Mouse (Mus musculus): ENCODE measurements around the gene Stk25. TPM values are rescaled to one million over a fixed set of nuclear protein-coding genes. Genes with fewer than 3 reads are reported as not detected.

Gene Stk25
- total RNA-seq, 2 experiments from 2014 or later = 382 to 402 TPM

DNA sequence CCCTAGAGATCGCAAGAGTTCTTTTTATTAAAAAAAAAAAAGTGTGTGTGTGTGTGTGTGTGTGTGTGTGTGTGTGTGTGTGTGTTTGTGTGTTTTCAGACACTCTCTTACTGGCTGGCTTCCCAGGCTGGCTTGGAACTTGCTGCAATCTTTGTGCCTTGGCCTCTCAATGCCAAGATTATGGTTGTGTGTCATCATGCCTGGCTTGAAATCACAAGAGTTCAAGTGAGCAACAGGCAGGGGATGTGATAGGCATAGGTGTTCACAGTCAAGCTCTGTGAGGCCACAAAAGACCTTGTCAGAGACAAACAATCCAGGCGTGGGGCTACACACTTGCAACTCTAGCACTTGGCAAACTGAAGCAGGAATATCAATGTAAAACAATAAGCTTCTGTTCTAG is 19.9 kb upstream of the Stk25 start:
- intact Hi-C loops (cut with DNase I) = no loop called here

DNA sequence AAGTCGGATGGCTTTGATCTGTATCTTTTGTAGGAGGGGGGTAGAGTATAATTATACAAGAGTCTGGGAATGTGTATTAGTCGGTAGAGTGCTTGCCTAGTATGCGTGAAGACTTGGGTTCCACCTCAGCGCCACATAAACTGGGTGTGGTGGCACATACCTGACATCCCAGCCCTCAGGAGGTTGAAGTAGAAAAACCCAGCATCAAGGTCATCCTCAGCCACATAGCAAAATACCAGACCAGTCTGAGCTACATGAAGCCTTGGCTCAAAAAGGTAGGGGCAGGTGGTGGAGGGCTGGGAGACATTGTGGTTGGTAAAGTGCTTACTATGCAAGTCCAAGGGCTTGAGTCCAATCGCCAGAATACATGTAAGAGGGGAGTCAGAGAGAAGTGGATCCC is 14.2 kb upstream of the Stk25 start:
- no peak for DNase-seq (ENCODE audit: low spot score in 2 of 2)
- intact Hi-C loops (cut with DNase I) = no loop called here

More for the DNA sequence above, 19.9 kb upstream of the Stk25 start:
- DNase-seq (ENCODE audit: low spot score in 2 of 2) = no peak

DNA sequence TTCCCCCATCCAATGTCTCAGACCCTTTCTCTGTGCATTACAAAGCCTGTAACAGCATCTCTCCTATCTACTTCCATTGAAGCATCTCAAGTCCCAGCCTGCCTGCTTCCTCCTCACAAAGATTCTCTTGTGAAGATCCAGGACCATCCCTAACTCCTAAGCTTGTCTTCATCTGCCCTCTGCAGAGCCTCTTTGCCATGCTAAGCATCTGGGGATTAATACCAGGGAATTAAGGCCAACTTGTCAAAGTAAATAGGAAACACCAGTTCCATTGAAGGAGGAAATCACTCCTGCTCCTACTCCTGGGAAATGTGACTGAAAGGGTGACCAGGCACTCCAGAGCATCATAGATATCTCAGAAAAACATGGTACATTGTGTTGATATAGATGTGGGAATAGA is 11.5 kb upstream of the Stk25 start:
- no peak for DNase-seq (ENCODE audit: low spot score in 2 of 2)
- intact Hi-C loops (cut with DNase I) = no loop called here

DNA sequence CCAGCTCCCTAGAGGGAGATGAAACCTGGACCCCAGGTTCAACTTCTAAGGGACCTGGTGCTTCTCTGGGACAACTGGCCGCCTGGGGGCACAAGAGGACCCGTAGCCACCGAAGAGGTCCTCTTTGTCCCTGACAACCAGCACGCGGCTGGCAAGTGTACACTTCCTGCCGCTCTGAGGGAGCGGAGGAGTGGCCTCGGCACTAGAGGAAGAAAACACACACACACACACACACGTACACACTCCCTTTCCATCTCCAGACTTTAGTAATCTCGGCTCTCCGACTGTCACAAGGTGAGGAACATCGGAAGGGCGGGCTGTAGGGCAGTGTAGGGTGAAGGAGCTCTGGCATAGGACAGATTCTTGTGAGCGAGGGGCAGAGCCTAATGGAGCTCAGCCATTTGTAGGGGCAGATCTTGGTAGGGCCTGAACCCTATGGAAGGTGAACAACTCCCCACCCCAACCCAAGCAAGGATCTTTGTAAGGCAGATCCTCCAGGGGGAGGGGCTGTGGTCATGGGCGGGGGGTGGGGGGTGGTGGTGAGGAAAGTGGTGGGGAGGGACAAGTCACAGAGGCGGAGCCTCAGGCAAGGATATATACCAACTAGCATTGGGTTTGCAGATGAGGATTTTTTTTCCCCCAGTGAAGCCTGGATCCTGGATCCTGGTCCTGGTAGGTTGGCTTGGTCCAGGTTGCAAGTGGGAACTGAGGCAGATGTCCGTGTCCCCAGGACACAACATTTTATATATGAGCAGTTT is 10.5 kb upstream of the Stk25 start:
- peak; percentile 63 to 73 for DNase-seq (ENCODE audit: low spot score in 2 of 2)
- intact Hi-C loops (cut with DNase I) = no loop called here

DNA sequence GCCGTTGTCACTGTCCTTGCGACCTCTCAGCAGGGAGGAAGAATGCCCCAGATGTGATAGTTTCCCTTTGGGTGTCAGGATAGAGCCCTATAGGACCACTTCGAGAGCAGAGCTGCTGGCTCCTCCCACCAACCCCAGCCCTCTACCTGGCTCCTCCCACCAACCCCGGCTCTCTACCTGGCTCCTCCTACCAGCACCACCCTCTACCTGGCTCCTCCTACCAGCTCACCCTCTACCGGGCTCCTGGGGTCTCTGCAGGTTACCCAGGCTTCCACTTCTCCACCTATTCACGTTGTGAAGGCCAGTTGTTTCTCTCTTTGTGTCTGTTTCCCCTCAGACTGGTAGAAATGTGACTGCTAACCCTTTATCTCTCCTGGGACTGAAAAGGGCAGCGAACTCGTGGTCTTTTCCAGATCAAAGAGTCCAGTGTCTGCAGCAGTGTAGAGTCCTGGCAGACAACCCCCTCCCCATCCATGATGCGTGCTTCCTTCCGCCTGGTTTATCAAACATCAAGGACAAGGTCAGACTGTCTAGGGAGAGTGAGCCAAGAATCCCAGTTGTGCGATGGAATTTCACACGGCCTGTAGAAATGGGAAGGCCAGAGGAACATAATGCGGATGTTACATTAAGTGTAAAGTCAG is 9.4 kb upstream of the Stk25 start:
- intact Hi-C loops (cut with DNase I) = no loop called here
- DNase-seq (ENCODE audit: low spot score in 2 of 2) = no peak

DNA sequence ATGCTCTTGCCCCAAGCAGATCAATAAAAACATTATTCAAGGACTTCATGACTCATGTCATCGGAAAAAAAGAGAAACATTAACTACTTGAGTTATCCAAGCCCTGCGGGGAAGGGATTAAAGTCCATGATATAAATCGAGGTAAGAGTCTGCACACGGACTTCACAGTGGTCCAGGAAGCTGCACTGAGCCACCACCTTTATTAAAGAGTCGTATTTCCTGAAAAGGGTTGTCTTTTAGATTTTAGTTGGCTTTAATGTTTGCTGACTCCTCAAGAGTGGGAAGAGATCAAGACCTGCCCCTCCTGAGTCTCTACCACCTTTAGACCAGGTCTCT is 1.5 kb downstream of the Stk25 start:
- no peak for DNase-seq (ENCODE audit: low spot score in 2 of 2)
- intact Hi-C loops (cut with DNase I) = no loop called here

DNA sequence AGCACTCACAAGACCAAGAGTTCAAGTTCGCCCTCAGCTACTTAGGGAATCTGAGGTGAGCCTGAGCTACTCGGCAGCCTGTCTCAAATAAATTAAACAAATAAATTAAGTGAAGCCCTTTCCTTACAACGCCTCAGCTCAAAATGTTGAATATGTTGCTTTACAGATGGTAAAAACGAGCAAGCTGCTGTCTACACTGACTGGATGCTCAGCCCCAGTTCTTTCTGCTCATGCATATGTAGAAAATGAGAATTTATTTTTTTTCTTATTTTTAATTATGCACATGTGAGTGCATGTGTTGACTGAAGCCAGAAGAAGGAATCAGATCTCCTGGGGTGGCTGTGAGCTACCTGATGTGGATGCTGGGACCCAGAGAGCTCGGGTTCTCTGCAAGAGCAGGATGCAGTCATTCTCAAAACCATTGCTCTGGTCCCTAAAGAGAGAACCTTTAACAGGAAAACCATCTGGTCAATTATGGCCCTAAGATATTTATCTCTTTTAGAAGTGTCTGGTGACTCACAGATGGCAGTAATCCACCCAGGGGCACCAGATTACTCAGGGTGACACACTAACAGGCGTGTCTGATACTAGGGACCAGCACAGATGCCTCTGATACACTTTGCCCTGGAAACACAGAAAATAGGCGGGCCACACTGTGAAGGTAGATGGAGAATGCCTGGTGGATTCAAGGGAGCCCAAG is 2.0 kb downstream of the Stk25 start:
- intact Hi-C loops (cut with DNase I) = no loop called here

DNA sequence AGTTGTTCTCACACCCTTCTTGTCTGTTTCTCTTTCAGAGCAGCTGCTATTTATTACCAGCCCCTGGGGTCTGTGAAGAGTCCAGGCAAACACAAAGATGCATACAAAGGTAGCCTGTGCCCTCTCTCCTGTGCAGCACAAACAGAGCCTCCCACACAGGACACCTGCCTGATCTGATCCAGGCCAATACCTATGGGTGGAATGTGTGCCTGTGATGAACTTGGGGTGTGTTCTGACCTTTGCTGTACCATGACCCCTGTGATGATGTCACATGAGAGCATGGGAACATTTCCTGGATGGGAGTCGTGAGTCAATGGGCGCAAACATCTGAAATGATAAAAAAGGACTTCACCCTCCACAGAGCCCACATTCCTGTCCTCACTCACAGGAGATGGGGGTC is 3.7 kb downstream of the Stk25 start:
- intact Hi-C loops (cut with DNase I) = no loop called here
- DNase-seq (ENCODE audit: low spot score in 2 of 2) = no peak

More for the DNA sequence above, 2.0 kb downstream of the Stk25 start:
- no peak for DNase-seq (ENCODE audit: low spot score in 2 of 2)

DNA sequence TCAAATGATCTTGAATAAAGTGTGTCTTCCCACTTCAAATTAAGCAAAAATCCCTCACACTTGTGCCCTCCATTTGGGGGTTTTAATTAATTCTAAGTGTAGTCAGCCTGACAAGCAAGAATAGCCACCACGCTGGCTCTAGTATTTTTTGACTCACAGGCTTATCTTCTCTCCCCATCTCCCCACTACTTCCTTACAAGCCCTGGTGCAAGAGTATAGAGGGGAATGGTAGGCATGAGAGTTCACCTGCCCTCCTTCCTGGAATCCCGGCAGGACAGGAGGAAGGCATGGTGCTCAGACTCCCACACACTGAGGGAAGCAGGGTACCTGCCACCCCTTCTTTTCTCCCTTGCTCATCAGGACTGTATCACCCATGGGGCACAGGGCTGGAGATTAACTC is 4.2 kb downstream of the Stk25 start:
- intact Hi-C loops (cut with DNase I) = no loop called here
- DNase-seq (ENCODE audit: low spot score in 2 of 2) = no peak

DNA sequence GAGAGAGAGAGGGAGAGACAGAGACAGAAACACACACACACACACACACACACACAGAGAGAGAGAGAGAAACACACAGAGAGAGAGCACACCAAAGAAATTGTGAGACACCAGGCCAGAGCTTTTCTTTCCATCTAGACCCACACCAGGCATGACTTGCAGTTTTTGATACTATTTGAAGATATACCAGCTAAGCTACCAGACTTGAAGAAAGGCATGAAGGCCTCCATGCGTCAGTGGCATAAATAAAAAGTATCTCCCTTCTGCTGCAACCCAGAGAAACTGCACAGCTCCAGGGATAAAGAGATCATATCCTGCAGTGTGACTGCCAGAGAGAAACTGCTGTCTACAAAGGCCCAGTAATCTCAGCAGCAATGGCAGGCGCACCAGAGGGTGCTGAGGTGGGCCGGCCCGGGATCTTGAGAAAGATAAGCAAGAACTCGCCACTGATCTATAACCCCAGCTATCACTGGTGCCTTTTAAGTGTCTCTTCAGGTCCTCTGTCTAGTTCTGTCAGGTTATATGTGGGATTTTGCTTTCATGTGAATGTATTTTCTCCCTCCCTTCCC is 8.8 kb downstream of the Stk25 start:
- intact Hi-C loops (cut with DNase I) = no loop called here
- no peak for DNase-seq (ENCODE audit: low spot score in 2 of 2)

DNA sequence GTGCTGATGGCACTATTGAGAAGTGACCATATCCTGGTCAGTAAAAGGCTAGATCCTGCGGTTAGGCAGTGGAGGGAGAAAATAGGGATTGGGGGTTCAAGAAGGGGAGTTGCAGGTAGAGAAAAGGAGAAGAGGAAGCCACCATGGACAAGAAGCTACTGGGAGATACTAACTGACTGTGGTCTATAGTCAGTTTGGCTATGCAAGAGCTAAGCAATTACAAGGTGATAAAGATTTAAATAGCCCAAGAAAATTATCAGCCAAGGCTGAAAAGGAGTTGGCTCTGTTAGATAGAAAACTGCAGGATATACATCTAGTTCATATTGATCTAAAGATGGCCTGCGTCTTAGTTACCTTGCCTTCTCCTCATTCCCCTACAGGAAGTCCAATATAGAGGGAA is 15.8 kb downstream of the Stk25 start:
- intact Hi-C loops (cut with DNase I) = no loop called here
- DNase-seq (ENCODE audit: low spot score in 2 of 2) = no peak

DNA sequence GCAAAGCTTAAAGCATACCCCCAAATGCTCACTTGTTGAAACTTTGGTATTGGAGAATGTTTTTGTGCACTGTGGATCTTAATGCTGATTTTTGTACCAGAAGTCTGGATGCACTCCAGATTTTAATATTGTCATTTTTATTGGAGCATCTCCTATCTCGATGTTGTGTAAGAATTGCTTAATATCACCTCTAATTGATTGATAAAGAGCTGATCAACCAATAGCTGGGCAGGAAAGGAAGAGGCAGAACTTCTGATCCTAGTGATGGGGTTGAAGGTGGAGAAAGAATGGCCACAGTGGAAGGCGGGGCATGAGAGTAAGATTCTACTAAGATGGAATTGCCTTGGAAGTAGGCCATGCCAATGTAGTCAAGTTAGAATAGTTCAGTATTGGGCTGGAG is 16.5 kb downstream of the Stk25 start:
- intact Hi-C loops (cut with DNase I) = no loop called here
- DNase-seq (ENCODE audit: low spot score in 2 of 2) = no peak

DNA sequence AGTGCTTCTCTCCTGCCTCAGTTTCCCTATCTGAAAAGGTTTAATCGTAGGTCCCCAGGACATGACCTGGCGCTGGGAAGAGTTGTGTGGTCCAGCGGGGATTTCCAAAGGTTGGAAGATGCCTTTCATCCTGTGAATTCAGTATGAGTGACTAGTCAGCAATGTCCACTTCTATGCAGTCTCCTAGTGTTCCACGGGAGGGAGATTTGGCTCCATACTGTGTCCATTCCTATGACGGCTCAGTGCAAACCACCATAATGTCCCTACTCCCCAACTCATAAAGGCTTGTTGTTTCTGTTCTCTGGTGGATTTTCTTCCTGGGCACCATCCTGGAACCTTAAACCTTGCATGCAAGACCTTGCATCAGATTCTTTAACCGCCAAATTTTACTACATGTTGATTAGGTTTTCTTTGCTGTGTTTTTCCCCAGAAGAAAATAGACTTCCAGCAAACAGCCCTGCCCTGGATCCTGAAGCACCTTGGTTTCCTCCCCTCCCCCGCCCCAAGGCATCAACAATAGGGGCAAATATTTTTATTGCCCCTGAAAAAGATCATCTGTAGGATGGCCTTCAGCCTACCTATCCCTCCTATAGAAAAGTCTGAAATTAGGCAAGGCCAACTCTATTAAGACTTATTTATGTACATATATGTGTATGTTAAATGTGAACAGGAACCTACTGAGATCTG is 22.1 kb downstream of the Stk25 start:
- DNase-seq (ENCODE audit: low spot score in 2 of 2) = no peak
- intact Hi-C loops (cut with DNase I) = loop anchor here (5.0 kb wide), 2 partner anchors 116 to 166 kb away; partner anchors contain the start of genes Atg4b, Dtymk, Ing5 and Thap4

DNA sequence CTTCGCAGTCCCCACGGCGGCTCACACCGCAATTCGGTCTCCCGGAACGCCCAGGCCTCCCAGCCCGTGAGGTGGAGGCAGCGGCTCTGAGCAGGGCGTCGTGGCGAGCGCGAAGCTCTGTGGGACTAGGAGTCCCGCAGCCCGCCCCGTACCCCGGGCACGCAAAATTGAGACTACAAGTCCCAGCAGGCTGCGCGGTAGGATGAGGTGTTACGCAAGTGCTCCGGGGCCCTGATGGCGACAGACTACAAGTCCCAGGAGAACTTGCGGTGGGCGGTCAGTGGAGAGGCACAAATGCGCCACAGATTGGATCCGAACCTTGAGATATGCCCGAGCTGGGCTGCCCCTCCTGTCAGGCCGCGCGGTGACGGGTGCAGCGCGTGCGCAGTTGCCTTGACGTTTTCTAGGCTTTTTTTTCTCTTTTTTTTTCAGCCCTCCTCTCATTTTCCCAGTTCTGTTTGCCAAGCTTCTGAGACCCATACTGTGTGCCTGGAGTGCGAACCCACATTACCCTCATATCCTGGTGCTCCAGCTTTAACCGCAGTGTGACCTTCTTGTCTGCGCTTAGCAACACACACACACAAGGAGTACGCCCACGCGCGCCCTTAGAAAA is 22.8 kb downstream of the Stk25 start:
- peak; percentile 99 to 100 for DNase-seq (ENCODE audit: low spot score in 2 of 2)
- intact Hi-C loops (cut with DNase I) = loop anchor here (5.0 kb wide), 2 partner anchors 117 to 167 kb away; partner anchors contain the start of genes Atg4b, Dtymk, Ing5 and Thap4

DNA sequence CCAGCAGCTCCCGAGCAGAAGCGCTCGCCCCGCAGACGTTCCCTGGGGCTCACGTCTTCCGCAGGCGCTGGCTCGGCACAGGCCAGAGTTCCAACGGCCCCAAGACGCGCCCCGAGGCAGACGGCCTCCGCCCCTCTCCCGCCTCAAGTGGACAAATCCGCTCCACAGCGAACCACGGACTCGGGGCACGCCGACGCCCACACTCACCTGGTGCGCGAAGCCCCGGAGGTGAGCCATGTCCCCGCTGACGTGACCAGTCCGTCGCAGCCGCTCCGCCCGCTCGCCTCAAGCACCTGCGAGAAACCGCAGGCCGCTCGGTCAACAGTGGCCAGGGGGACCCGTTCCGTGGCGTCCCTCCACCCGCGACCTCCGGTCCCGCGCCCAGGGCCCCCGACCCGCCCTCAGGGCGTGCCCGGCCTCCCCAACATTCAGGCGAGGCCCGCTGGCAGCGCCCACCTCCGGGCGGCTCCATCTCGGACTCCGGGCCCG is 23.3 kb downstream of the Stk25 start:
- intact Hi-C loops (cut with DNase I) = loop anchor here (5.0 kb wide), 2 partner anchors 117 to 167 kb away; partner anchors contain the start of genes Atg4b, Dtymk, Ing5 and Thap4
- DNase-seq (ENCODE audit: low spot score in 2 of 2) = peak; percentile 28 to 48

DNA sequence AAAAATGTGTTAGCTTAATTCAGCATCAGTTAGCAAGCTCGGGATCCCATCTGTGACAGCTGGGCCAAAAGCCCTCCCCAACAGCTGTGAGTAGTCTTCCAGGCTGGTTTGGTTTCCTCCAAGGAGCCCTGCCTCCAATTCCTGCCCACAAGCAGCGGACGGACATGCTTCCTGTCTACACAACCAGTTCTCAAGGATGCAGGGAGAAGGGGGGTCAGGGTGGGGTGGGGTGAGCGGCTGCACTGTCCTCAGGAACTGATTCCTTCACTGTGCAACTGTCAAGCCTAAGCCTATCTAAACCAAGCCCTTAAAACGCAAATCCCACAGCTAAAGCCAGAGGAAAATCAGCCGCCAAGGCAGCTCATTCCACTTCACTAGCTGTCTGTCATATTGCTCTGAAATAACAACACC is 24.0 kb downstream of the Stk25 start:
- intact Hi-C loops (cut with DNase I) = no loop called here
- peak; percentile 60 to 64 for DNase-seq (ENCODE audit: low spot score in 2 of 2)

DNA sequence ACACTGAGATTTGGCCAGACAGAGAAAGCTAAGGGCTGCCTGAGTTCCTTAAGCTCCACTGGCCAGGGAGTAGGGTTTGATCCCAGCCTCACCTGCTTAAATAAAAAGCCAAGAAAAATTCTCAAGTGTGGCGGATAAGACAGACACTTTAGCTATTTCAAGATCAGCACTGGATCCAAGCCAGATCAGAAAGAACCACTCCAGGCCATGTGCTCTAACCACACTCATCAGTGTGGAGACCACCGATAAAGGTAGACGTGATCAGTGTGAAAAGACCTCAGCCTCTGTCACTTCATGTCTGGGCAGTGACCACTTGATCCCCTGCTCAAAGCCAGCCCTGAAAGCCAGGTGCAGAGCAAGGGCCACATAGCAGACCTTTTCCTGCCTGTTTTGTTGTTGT is 25.7 kb downstream of the Stk25 start:
- intact Hi-C loops (cut with DNase I) = no loop called here
- no peak for DNase-seq (ENCODE audit: low spot score in 2 of 2)

DNA sequence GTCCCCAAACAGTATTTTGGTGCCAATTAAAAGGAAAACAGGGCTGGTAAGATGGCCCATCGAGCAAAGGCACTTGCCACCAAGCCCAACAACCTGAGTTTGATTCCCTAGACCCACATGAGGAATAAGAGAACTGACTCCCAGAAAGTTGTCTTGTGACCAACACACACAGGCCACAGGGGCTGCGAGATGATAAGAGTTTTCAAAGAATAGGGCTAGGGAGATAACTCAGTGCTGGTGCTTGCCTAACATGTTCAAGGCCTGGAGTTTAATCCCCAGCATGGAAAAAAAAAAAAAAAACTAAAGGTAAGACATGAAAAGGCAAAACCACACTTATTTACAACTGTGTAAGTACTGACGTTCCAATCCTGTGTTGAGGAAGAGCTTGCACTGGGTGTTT is 27.7 kb downstream of the Stk25 start:
- DNase-seq (ENCODE audit: low spot score in 2 of 2) = no peak
- intact Hi-C loops (cut with DNase I) = no loop called here

DNA sequence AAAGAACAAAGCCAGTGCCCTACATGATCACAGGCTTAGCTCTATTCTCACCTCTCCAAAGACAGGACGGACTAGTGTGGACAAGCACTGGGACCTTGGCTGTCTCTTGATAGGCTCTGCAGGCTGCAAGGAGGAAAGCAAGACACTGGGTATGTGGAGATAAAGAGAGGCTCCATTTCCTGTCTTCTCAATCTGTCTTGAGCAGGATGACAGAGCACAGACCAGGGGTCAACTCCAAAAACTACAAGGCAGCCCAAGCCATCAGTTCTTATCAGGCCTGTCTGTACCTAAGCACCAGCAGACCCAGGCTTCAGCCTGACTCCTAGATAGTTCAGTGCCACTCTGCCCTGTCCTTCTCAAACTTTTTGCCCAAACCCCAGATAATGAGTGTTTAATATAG is 34.0 kb downstream of the Stk25 start:
- DNase-seq (ENCODE audit: low spot score in 2 of 2) = no peak
- intact Hi-C loops (cut with DNase I) = no loop called here

Measured in left cerebral cortex, postnatal 14 days (tissue).